Mouse (Mus musculus): ENCODE data around the gene Serpina3a. TPM values are rescaled to one million over a fixed set of nuclear protein-coding genes. Genes with fewer than 3 reads are reported as not detected.

Serpina3a gene
- polyA plus RNA-seq, 1 experiment from 2014 or later = not detected

- 80% methylated on average over 3 of the region's 3 CpGs for WGBS
- no peak for ATAC-seq
These were observed 40.6 kb downstream of the Serpina3a start for GRCm38 (mm10) chr12:104153041-104153645.

GRCm38 (mm10) chr12:104153656-104154055 lies 41.1 kb downstream of the Serpina3a start, which contains the start of gene Serpina3c:
Gene Serpina3c, minus strand, starts transcription at chr12:104153870.
- Histone ChIP-seq H3K27me3 (ENCODE audit: control insufficient read depth, insufficient read depth, low read depth, low read length) (no peaks in the 10 kb centered on the region), H3K36me3 (ENCODE audit: control insufficient read depth, insufficient read depth, low read length) (no peaks in the 10 kb centered on the region), H3K27ac (ENCODE audit: low read length) (no peak within 1 kb of the TSS), H3K9me3 (replicated peaks; ENCODE audit: control insufficient read depth, low read length, poor library complexity, severe bottlenecking) (no peaks in the 10 kb centered on the region), H3K4me1 (ENCODE audit: control insufficient read depth, insufficient read depth, low read length) (no peaks in the 10 kb centered on the region), H3K9ac (ENCODE audit: low read depth, low read length) (no peak within 1 kb of the TSS), H3K4me3 (ENCODE audit: low read depth, low read length) (no peak within 1 kb of the TSS), H3K4me2 (ENCODE audit: low read length) (no peak within 1 kb of the TSS)
- WGBS = 90% methylated on average over 2 of the region's 2 CpGs
- ATAC-seq = no peak

More at GRCm38 (mm10) chr12:104153041-104153645, 40.6 kb downstream of the Serpina3a start:
- Histone ChIP-seq H3K27ac (ENCODE audit: low read length) (no peak overlapping the region), H3K4me3 (ENCODE audit: low read depth, low read length) (no peak overlapping the region), H3K9ac (ENCODE audit: low read depth, low read length) (no peak overlapping the region), H3K9me3 (replicated peaks; ENCODE audit: control insufficient read depth, low read length, poor library complexity, severe bottlenecking) (no peaks in the 10 kb centered on the region), H3K4me2 (ENCODE audit: low read length) (no peak overlapping the region), H3K27me3 (ENCODE audit: control insufficient read depth, insufficient read depth, low read depth, low read length) (no peaks in the 10 kb centered on the region), H3K36me3 (ENCODE audit: control insufficient read depth, insufficient read depth, low read length) (no peaks in the 10 kb centered on the region), H3K4me1 (ENCODE audit: control insufficient read depth, insufficient read depth, low read length) (no peaks in the 10 kb centered on the region)

Other genes with a start within 250 kb of the Serpina3a start
- gene Serpina1a, start 249.2 kb upstream of the Serpina3a start, polyA plus RNA-seq (2015; fragmentation: Nextera tagmentation; extraction: Ambion mirVana) = not detected in 2 replicates
- gene Serpina1c, start 207.8 kb upstream of the Serpina3a start, polyA plus RNA-seq (2015; fragmentation: Nextera tagmentation; extraction: Ambion mirVana) = not detected in 2 replicates
- not detected in 2 replicates for gene Serpina1e, start 153.7 kb upstream of the Serpina3a start, polyA plus RNA-seq (2015; fragmentation: Nextera tagmentation; extraction: Ambion mirVana)
- gene Serpina11, start 122.8 kb upstream of the Serpina3a start, polyA plus RNA-seq (2015; fragmentation: Nextera tagmentation; extraction: Ambion mirVana) = not detected in 2 replicates
- 0.05 TPM in 1 of 2 replicates, not detected in the other for gene Serpina9, start 99.0 kb upstream of the Serpina3a start, polyA plus RNA-seq (2015; fragmentation: Nextera tagmentation; extraction: Ambion mirVana)
- not detected in 2 replicates for gene Serpina12, start 68.3 kb upstream of the Serpina3a start, polyA plus RNA-seq (2015; fragmentation: Nextera tagmentation; extraction: Ambion mirVana)
- not detected in 2 replicates for gene Serpina5, start 11.6 kb upstream of the Serpina3a start, polyA plus RNA-seq (2015; fragmentation: Nextera tagmentation; extraction: Ambion mirVana)
- not detected in 2 replicates for gene Serpina3b, start 15.3 kb downstream of the Serpina3a start, polyA plus RNA-seq (2015; fragmentation: Nextera tagmentation; extraction: Ambion mirVana)
- 0.08 TPM in 1 of 2 replicates, not detected in the other for gene Serpina3c, start 41.1 kb downstream of the Serpina3a start, polyA plus RNA-seq (2015; fragmentation: Nextera tagmentation; extraction: Ambion mirVana)
- gene Serpina3f, start 101.8 kb downstream of the Serpina3a start, polyA plus RNA-seq (2015; fragmentation: Nextera tagmentation; extraction: Ambion mirVana) = 0.19 and 0.24 TPM in 2 replicates
- 0.16 and 0.87 TPM in 2 replicates for gene Serpina3g, start 123.5 kb downstream of the Serpina3a start, polyA plus RNA-seq (2015; fragmentation: Nextera tagmentation; extraction: Ambion mirVana)
- not detected in 2 replicates for gene Serpina3i, start 150.4 kb downstream of the Serpina3a start, polyA plus RNA-seq (2015; fragmentation: Nextera tagmentation; extraction: Ambion mirVana)
- gene Serpina3j, start 201.8 kb downstream of the Serpina3a start, polyA plus RNA-seq (2015; fragmentation: Nextera tagmentation; extraction: Ambion mirVana) = not detected in 2 replicates
- not detected in 2 replicates for gene Serpina3k, start 225.8 kb downstream of the Serpina3a start, polyA plus RNA-seq (2015; fragmentation: Nextera tagmentation; extraction: Ambion mirVana)
- gene Serpina3m, start 225.8 kb downstream of the Serpina3a start, polyA plus RNA-seq (2015; fragmentation: Nextera tagmentation; extraction: Ambion mirVana) = not detected in 2 replicates